Mouse (Mus musculus) layer of hippocampus, adult 2 months (tissue): ENCODE measurements around the gene Methig1. TPM values are rescaled to one million over a fixed set of nuclear protein-coding genes. Genes with fewer than 3 reads are reported as not detected.

Experiments
- DNase-seq, 2 experiments: peaks; one replicate each; pipeline ENCODE4 v3.0.0; 2022; ENCODE audit warnings: low spot score in 2 of 2
- H3K27ac ChIP-seq: fragments of 200-600 bp; 2 replicates; pipeline ENCODE4 v1.8.1; 2022
- H3K4me3 ChIP-seq: fragments of 200-600 bp; 2 replicates; pipeline ENCODE4 v1.8.1; 2022; ENCODE audit warnings: mild to moderate bottlenecking
- CTCF ChIP-seq: fragments of 200-600 bp; conservative IDR thresholded peaks from 2 replicates; pipeline ENCODE4 v1.8.1; 2022; ENCODE audit warnings: antibody characterized with exemption, mild to moderate bottlenecking, moderate library complexity
- total RNA-seq, 2 experiments: library from RNA; stranded (reverse); gene quantifications; 2 replicates each; pipeline ENCODE4 v1.2.3; 2021

The Methig1 gene
- total RNA-seq, 2 experiments from 2014 or later: not detected

GRCm38 (mm10) chr15:100391599-100391998 is 38.6 kb downstream of the Methig1 start:
- TF ChIP-seq CTCF: no peak
- H3K27ac ChIP-seq: no peak overlapping the region
- H3K4me3 ChIP-seq: no peak overlapping the region
- no peak for DNase-seq

- H3K27ac ChIP-seq: no peak overlapping the region
- no peak for TF ChIP-seq CTCF
- no peak overlapping the region for H3K4me3 ChIP-seq
- no peak for DNase-seq
Observed at GRCm38 (mm10) chr15:100393016-100393415, 40.1 kb downstream of the Methig1 start.

DNA sequence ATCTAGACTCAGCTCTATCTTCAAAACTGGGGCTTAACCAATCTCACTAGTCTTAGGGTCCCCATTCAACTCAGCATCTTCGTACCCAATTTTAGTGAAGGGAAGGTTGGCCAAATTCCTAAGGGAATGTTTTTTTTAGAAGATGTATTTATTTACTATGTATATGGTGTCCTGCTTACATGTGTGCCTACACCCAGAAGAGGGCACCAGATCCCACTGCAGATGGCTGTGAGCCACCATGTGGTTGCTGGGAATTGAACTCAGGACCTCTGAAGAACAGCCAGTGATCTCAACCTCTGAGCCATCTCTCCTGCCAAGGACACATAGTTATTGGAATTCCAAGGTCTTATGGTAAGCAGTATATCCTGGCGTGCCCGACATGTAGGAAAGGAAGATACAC is 42.6 kb downstream of the Methig1 start:
- DNase-seq: no peak
- Histone ChIP-seq H3K4me3 (no peak overlapping the region), H3K27ac (no peak overlapping the region)
- peak; percentile 41 for TF ChIP-seq CTCF

GRCm38 (mm10) chr15:100400592-100401250 is 47.8 kb downstream of the Methig1 start:
- no peak overlapping the region for H3K27ac ChIP-seq
- no peak overlapping the region for H3K4me3 ChIP-seq
- no peak for DNase-seq
- no peak for TF ChIP-seq CTCF

- no peak overlapping the region for H3K4me3 ChIP-seq
- H3K27ac ChIP-seq: no peak overlapping the region
- TF ChIP-seq CTCF: no peak
- no peak for DNase-seq
Observed at GRCm38 (mm10) chr15:100401811-100402210, 48.9 kb downstream of the Methig1 start.

DNA sequence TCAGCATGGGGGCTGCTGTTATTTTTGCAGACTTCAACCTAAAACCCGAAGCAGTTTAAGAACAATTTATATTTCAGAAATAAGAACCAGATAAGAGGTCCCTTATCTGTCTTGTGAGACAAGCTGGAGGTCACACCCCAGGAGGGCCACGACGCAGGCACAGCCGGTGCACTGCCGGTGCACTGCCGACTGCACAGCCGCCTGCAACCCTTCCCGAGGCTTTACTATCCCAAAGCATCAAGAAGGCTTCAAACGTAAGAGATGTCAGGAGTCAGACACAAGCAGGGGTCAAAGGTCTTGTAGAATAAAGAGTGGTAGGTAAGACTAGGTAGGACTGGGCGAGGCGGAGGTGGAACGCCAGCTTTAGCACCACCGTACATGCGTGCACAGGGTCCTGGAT is 49.4 kb downstream of the Methig1 start:
- H3K4me3 ChIP-seq: no peak overlapping the region
- no peak overlapping the region for H3K27ac ChIP-seq
- no peak for DNase-seq
- TF ChIP-seq CTCF: no peak

GRCm38 (mm10) chr15:100402798-100403197 is 49.8 kb downstream of the Methig1 start:
- H3K4me3 ChIP-seq: no peak overlapping the region
- no peak overlapping the region for H3K27ac ChIP-seq
- no peak for DNase-seq
- no peak for TF ChIP-seq CTCF

- Histone ChIP-seq H3K4me3 (no peak overlapping the region), H3K27ac (no peak overlapping the region)
- TF ChIP-seq CTCF: no peak
- no peak for DNase-seq
Observed at GRCm38 (mm10) chr15:100403318-100404000, 50.5 kb downstream of the Methig1 start.

GRCm38 (mm10) chr15:100406088-100406487 is 53.1 kb downstream of the Methig1 start:
- H3K27ac ChIP-seq: no peak overlapping the region
- no peak for TF ChIP-seq CTCF
- DNase-seq: no peak
- H3K4me3 ChIP-seq: no peak overlapping the region

DNA sequence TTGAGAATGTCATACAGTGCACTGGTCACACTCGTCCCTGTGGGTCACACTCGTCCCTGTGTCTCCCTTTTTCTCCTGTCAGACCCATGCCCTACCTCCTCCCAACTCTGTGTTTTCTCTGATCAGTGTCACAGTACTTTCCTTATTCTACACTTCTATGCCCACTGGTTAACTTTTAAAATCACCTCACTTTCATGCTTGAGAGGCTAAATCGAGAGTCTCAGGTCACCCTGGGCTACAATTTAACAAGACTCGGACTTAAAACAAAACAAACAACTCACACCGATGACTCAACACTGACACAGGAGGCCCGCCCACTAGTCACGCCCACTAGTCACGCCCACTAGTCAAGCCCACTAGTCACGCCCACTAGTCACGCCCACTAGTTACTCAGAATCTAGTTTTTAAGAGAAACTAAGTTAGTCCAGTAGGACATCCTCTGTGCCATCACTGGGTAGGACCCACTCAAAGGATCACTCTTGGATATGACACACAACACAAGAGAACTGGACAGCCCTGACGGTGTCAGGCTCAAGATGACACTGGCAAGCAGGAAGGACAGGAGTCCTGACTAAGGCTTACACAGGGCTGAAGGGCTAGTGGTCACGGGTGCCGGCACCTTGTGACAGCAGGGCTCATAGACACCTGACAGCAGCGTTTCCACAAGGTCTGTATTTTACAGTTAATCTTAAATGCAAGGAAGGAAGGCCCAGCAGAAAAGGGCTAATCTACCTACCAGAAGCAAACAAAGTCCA is 58.1 kb downstream of the Methig1 start:
- Histone ChIP-seq H3K27ac (no peak overlapping the region), H3K4me3 (no peak overlapping the region)
- no peak for TF ChIP-seq CTCF
- no peak for DNase-seq

GRCm38 (mm10) chr15:100411731-100412130 is 58.8 kb downstream of the Methig1 start:
- no peak for DNase-seq

GRCm38 (mm10) chr15:100413306-100413705 is 60.4 kb downstream of the Methig1 start:
- H3K4me3 ChIP-seq: no peak overlapping the region
- no peak for TF ChIP-seq CTCF

More at GRCm38 (mm10) chr15:100411731-100412130, 58.8 kb downstream of the Methig1 start:
- no peak overlapping the region for H3K4me3 ChIP-seq
- no peak overlapping the region for H3K27ac ChIP-seq
- no peak for TF ChIP-seq CTCF

DNA sequence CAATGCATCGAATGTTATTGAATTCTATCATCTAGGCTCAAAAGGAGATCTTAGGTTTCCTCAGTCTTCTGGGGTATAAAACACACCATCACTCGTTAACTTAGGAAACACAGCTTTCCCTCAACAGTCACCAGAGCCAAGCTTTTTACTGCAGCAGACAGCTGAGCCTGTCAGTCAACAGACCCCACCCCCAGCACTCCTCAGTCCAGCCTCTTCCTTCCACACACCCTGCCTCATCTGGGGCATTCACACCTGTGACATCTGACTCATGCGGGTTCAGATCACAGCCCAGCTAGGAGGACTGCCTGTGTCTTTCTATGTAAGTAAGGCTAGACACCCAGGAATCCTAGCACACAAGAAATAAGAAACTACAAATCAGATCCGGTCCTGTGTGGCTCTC is 61.1 kb downstream of the Methig1 start:
- no peak overlapping the region for H3K27ac ChIP-seq
- no peak for DNase-seq
- H3K4me3 ChIP-seq: no peak overlapping the region
- no peak for TF ChIP-seq CTCF

More at GRCm38 (mm10) chr15:100413306-100413705, 60.4 kb downstream of the Methig1 start:
- no peak for DNase-seq
- H3K27ac ChIP-seq: no peak overlapping the region
